Mouse (Mus musculus): ENCODE measurements around the gene Vmn1r217. TPM values are rescaled to one million over a fixed set of nuclear protein-coding genes. Genes with fewer than 3 reads are reported as not detected.
"Not testable (repeated sequence)": the region's sequence is repeated elsewhere in the genome, so short reads cannot be mapped to it uniquely, and the experiment has no call there.

The Vmn1r217 gene
- not detected in 2 replicates for polyA plus RNA-seq (2012; ENCODE audit: insufficient read depth, insufficient read length, missing spikeins)

GRCm38 (mm10) chr13:23118126-23118525, at the start of gene Vmn1r217:
Vmn1r217 (minus strand) TSS chr13:23118226.
- not testable (repeated sequence) for H3K27ac ChIP-seq (replicated peaks; ENCODE audit: low read depth, low read length); H3K4me1 ChIP-seq (ENCODE audit: control insufficient read depth, insufficient read depth, insufficient read length, low read length); H3K4me3 ChIP-seq (ENCODE audit: insufficient read depth, low read depth, low read length)

DNA sequence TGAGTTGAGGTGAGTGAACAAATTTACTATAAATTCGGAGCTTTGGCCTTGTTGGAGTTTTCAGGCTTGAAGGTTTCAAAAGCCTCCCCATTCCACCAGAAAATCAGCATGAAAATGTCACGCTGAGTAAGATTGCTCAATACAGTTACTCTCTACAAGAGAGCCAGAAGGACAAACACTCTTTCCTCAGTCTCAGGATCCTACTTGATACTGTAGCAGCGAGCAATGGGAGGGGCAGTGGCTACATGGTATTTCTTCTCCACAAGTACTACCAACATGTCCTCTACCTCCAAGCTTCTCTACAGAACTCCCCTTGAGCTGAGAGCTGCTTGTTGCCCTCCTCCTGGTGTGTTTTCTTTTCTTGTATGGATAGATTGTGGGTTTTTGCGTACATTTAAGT, 48.4 kb upstream of the Vmn1r217 start:
- H3K4me1 ChIP-seq (ENCODE audit: control insufficient read depth, insufficient read depth, insufficient read length, low read length); H3K27ac ChIP-seq (replicated peaks; ENCODE audit: low read depth, low read length); H3K4me3 ChIP-seq (ENCODE audit: insufficient read depth, low read depth, low read length): not testable (repeated sequence)

DNA sequence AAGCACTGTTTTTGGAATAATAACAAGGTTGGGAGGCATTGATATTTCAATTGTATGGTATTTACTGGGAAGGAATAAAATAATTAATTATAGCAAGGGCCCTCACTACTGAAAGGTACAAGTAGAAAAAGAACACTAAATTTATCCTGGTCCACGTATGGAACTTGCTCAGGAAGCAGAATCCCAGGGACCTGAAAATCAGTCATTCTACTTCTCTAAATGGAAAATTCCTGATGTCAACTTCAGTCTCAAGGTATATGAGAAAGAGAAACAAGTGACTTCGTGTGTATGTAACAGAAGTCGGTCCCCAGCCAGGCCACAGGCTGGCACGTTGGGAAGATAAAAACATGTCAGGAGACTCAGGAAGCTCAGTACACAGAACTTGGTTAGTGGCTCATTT, 41.0 kb upstream of the Vmn1r217 start, which contains the start of gene Vmn1r219:
Gene Vmn1r219 (plus strand): TSS at position 301 of the 400 bp plus-strand sequence.
- H3K27ac ChIP-seq (replicated peaks; ENCODE audit: low read depth, low read length): no peak within 1 kb of the TSS
- H3K4me1 ChIP-seq (ENCODE audit: control insufficient read depth, insufficient read depth, insufficient read length, low read length): no peaks in the 10 kb centered on the region
- H3K4me3 ChIP-seq (ENCODE audit: insufficient read depth, low read depth, low read length): no peak within 1 kb of the TSS

- H3K4me1 ChIP-seq (ENCODE audit: control insufficient read depth, insufficient read depth, insufficient read length, low read length): no peaks in the 10 kb centered on the region
- no peak overlapping the region for H3K27ac ChIP-seq (replicated peaks; ENCODE audit: low read depth, low read length)
- no peak overlapping the region for H3K4me3 ChIP-seq (ENCODE audit: insufficient read depth, low read depth, low read length)
Measured at GRCm38 (mm10) chr13:23157848-23158247, 39.8 kb upstream of the Vmn1r217 start.

- H3K27ac ChIP-seq (replicated peaks; ENCODE audit: low read depth, low read length): no peak overlapping the region
- H3K4me3 ChIP-seq (ENCODE audit: insufficient read depth, low read depth, low read length): no peak overlapping the region
- H3K4me1 ChIP-seq (ENCODE audit: control insufficient read depth, insufficient read depth, insufficient read length, low read length): no peaks in the 10 kb centered on the region
Measured at GRCm38 (mm10) chr13:23138880-23139279, 20.9 kb upstream of the Vmn1r217 start.

DNA sequence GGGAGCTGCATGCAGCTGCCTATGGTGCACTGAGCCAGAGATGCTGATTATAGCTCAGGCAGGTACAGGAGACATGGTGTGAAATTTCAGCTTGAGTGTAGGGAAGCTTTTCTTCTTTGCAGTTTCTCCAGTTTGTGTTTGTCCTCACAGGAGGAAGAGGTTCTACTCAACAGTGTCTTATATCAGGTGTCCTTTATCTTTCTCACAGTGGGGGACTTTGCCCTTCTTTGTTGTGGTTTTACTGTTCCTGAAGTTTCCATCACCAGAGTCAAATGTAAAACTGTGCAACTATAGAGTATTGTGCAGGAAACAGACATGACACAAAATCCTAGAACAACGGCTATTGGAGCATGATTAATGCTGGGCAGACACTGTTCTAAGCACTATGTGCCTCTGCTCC, 15.5 kb upstream of the Vmn1r217 start:
- H3K27ac ChIP-seq (replicated peaks; ENCODE audit: low read depth, low read length): no peak overlapping the region
- no peak overlapping the region for H3K4me3 ChIP-seq (ENCODE audit: insufficient read depth, low read depth, low read length)
- H3K4me1 ChIP-seq (ENCODE audit: control insufficient read depth, insufficient read depth, insufficient read length, low read length): no peaks in the 10 kb centered on the region

GRCm38 (mm10) chr13:23133099-23133498, 15.1 kb upstream of the Vmn1r217 start, which contains the start of gene Vmn1r218:
Vmn1r218 (plus strand) TSS chr13:23133155.
- Histone ChIP-seq H3K4me3 (ENCODE audit: insufficient read depth, low read depth, low read length) (no peak within 1 kb of the TSS), H3K27ac (replicated peaks; ENCODE audit: low read depth, low read length) (no peak within 1 kb of the TSS), H3K4me1 (ENCODE audit: control insufficient read depth, insufficient read depth, insufficient read length, low read length) (no peaks in the 10 kb centered on the region)

GRCm38 (mm10) chr13:23120611-23121010, 2.6 kb upstream of the Vmn1r217 start:
- Histone ChIP-seq H3K4me1 (ENCODE audit: control insufficient read depth, insufficient read depth, insufficient read length, low read length) (no peaks in the 10 kb centered on the region), H3K27ac (replicated peaks; ENCODE audit: low read depth, low read length) (no peak overlapping the region), H3K4me3 (ENCODE audit: insufficient read depth, low read depth, low read length) (no peak overlapping the region)

DNA sequence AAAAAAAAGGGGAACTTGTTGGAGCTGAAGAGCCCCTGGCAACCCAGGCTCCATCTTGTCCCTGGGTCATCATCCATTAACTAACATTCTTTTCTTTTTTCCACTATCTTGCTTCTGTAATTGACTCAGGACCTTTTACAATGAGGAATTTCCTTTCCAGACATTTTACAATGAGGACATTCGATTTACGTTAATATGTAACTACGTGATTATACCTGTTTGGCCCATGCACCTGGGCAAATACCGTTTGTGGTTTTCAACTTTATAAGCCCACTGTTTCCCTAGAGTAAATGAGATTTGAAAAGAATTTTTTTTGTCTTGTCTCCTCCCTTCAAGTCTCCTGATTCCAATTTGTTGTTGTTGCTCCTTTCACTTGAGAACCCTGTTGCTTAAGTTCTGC, 23.6 kb downstream of the Vmn1r217 start:
- Histone ChIP-seq H3K27ac (replicated peaks; ENCODE audit: low read depth, low read length) (no peak overlapping the region), H3K4me1 (ENCODE audit: control insufficient read depth, insufficient read depth, insufficient read length, low read length) (no peaks in the 10 kb centered on the region), H3K4me3 (ENCODE audit: insufficient read depth, low read depth, low read length) (no peak overlapping the region)

DNA sequence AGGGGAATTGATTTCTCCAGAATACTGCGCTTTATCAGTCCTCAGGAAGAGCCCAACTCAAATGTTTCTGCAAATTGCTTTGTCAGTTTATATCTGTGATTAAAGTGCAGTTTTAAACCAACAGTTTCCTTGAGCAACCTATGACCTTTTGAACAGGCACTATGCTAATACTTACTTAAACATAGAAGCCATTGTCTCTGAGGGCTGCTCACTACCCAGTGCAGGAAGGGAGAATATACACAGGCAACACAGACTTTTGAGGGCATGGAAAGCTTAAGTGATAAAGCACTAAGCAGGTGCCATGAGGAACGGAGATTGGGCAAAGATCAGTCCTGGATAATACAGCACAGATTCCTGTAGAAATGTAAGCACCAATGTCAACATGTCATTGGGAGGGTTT, 48.7 kb downstream of the Vmn1r217 start:
- Histone ChIP-seq H3K4me3 (ENCODE audit: insufficient read depth, low read depth, low read length) (no peak overlapping the region), H3K27ac (replicated peaks; ENCODE audit: low read depth, low read length) (no peak overlapping the region), H3K4me1 (ENCODE audit: control insufficient read depth, insufficient read depth, insufficient read length, low read length) (no peaks in the 10 kb centered on the region)

GRCm38 (mm10) chr13:23067725-23068124, 50.3 kb downstream of the Vmn1r217 start, which contains the start of gene Vmn1r215:
Vmn1r215 (plus strand) TSS chr13:23068025.
- Histone ChIP-seq H3K27ac (replicated peaks; ENCODE audit: low read depth, low read length) (no peak within 1 kb of the TSS), H3K4me3 (ENCODE audit: insufficient read depth, low read depth, low read length) (no peak within 1 kb of the TSS), H3K4me1 (ENCODE audit: control insufficient read depth, insufficient read depth, insufficient read length, low read length) (no peaks in the 10 kb centered on the region)

DNA sequence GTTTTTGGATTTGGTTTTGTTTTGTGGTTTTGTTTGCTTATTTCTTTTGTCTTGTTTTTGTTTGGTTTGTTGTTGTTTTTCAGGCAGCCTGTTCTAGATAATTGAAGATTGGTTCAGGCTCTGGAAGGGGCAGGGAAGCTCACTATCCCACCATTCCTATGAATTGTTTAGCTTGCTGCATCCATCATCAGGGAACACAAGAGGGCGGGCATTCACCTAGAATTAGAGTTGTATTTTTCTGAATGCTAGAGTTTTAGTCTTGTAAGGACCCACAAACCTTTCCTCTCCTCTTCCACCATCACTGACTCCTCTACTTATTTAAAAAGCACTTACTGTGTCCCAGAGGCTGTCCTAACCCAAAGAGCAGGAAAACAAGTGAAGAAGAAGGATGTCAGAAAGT, 60.2 kb downstream of the Vmn1r217 start:
- Histone ChIP-seq H3K4me3 (ENCODE audit: insufficient read depth, low read depth, low read length) (no peak overlapping the region), H3K4me1 (ENCODE audit: control insufficient read depth, insufficient read depth, insufficient read length, low read length) (no peaks in the 10 kb centered on the region), H3K27ac (replicated peaks; ENCODE audit: low read depth, low read length) (no peak overlapping the region)

Other genes with a start within 250 kb of the Vmn1r217 start
- not detected in 2 replicates for gene Vmn1r212, start 234.0 kb downstream of the Vmn1r217 start, polyA plus RNA-seq (2012; ENCODE audit: insufficient read depth, insufficient read length, missing spikeins)
- gene Vmn1r213, start 110.6 kb downstream of the Vmn1r217 start, polyA plus RNA-seq (2012; ENCODE audit: insufficient read depth, insufficient read length, missing spikeins): not detected in 2 replicates
- not detected in 2 replicates for gene Vmn1r214, start 87.8 kb downstream of the Vmn1r217 start, polyA plus RNA-seq (2012; ENCODE audit: insufficient read depth, insufficient read length, missing spikeins)
- gene Vmn1r215, start 50.2 kb downstream of the Vmn1r217 start, polyA plus RNA-seq (2012; ENCODE audit: insufficient read depth, insufficient read length, missing spikeins): not detected in 2 replicates
- gene Vmn1r218, start 14.9 kb upstream of the Vmn1r217 start, polyA plus RNA-seq (2012; ENCODE audit: insufficient read depth, insufficient read length, missing spikeins): not detected in 2 replicates
- gene Vmn1r219, start 41.1 kb upstream of the Vmn1r217 start, polyA plus RNA-seq (2012; ENCODE audit: insufficient read depth, insufficient read length, missing spikeins): not detected in 2 replicates
- gene Vmn1r220, start 69.7 kb upstream of the Vmn1r217 start, polyA plus RNA-seq (2012; ENCODE audit: insufficient read depth, insufficient read length, missing spikeins): not detected in 2 replicates
- not detected in 2 replicates for gene Vmn1r221, start 95.9 kb upstream of the Vmn1r217 start, polyA plus RNA-seq (2012; ENCODE audit: insufficient read depth, insufficient read length, missing spikeins)
- gene Vmn1r222, start 117.7 kb upstream of the Vmn1r217 start, polyA plus RNA-seq (2012; ENCODE audit: insufficient read depth, insufficient read length, missing spikeins): not detected in 2 replicates
- gene Vmn1r223, start 128.9 kb upstream of the Vmn1r217 start, polyA plus RNA-seq (2012; ENCODE audit: insufficient read depth, insufficient read length, missing spikeins): not detected in 2 replicates

All from brown adipose tissue, adult 24 weeks (tissue).